Mouse (Mus musculus) MEL (cell line): ENCODE results near the gene Slc8a2.

ENCODE experiments used
- CTCF ChIP-seq, 3 experiments: IDR thresholded peaks in 2 of 3; conservative IDR thresholded peaks in 1 of 3; 2 replicates each; pipeline ENCODE4 v1.5.1; 2011 to 2012; ENCODE audit warnings: low read length in 3 of 3, low read depth in 2 of 3, mild to moderate bottlenecking in 2 of 3, improper control_type of control experiment in 1 of 3, inconsistent platforms in 1 of 3, mixed read lengths in 1 of 3, moderate library complexity in 1 of 3; ENCODE audit not compliant: control insufficient read depth in 1 of 3, insufficient read depth in 1 of 3, poor library complexity in 1 of 3, severe bottlenecking in 1 of 3
- NELFE ChIP-seq: IDR thresholded peaks from 2 replicates; pipeline ENCODE4 v1.6.1; 2011; ENCODE audit warnings: low read depth, low read length, improper control_type of control experiment

GRCm38 (mm10) chr7:16160702-16161101 is 31.1 kb downstream of the Slc8a2 start:
- TF ChIP-seq NELFE (no peak), CTCF (IDR thresholded peaks at IDR 0.05 in 2 of 3, conservative IDR thresholded peaks at IDR 0.05 in 1 of 3; ENCODE audit: control insufficient read depth in 1 of 3, insufficient read depth in 1 of 3, low read depth in 2 of 3, low read length in 3 of 3, poor library complexity in 1 of 3, severe bottlenecking in 1 of 3) (no peak)
